Mouse (Mus musculus): ENCODE measurements around the gene Abcb8. TPM values are rescaled to one million over a fixed set of nuclear protein-coding genes. Genes with fewer than 3 reads are reported as not detected.

Gene Abcb8
- total and polyA plus RNA-seq, 3 experiments, result 76.9 to 124 TPM; not detected in 1

- TF ChIP-seq ZKSCAN1 (IDR thresholded peaks at IDR 0.05; ENCODE audit: low read depth, low read length) (no peak), MXI1 (IDR thresholded peaks at IDR 0.05; ENCODE audit: low read depth, low read length) (no peak; the same call in 1 of the 2 replicates), RCOR1 (IDR thresholded peaks at IDR 0.05; ENCODE audit: low read depth, low read length) (no peak), KAT2A (conservative IDR thresholded peaks at IDR 0.05; ENCODE audit: low read depth, low read length) (no peak), TAL1 (IDR thresholded peaks at IDR 0.05; ENCODE audit: low read length) (no peak), CHD2 (IDR thresholded peaks at IDR 0.05; ENCODE audit: low read length) (no peak), TBP (IDR thresholded peaks at IDR 0.05; ENCODE audit: low read depth, low read length) (no peak), NRF1 (IDR thresholded peaks at IDR 0.05; ENCODE audit: insufficient read depth, low read depth, low read length, poor library complexity, severe bottlenecking) (no peak), USF2 (IDR thresholded peaks at IDR 0.05; ENCODE audit: borderline replicate concordance in 1 of 2, insufficient read depth in 1 of 2, low read depth in 1 of 2, low read length in 2 of 2) (no peak), ZMIZ1 (IDR thresholded peaks at IDR 0.05; ENCODE audit: low read depth, low read length) (no peak), NELFE (IDR thresholded peaks at IDR 0.05; ENCODE audit: low read depth, low read length) (no peak), SIN3A (IDR thresholded peaks at IDR 0.05; ENCODE audit: low read length) (no peak)
These were observed 32.1 kb downstream of the Abcb8 start (continued) for GRCm38 (mm10) chr5:24425421-24426036.

DNA sequence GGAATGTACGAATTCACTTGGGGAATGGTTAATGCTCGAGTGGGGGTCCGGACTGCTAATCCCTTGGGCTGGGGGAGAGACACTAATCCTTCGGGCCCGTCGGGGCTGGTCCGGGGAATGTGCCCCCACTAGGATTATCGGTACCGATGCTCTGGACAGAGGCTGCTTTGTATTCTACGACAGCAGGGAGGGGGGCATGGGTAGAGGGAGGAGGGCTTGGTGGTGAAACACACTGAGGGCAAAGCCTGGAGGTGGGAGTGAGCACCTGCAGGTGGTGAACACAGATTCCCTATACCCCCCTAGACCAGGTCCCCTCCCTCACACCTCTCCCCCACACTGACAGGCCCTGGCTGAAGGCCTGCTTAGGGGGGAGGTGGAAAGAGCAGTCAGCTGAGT is 32.6 kb downstream of the Abcb8 start:
- Histone ChIP-seq H3K4me3 (ENCODE audit: control insufficient read depth in 1 of 2, insufficient read depth in 1 of 2, low read depth in 2 of 2, low read length in 2 of 2) (peak overlapping the region; percentile 78 to 86), H3K79me2 (ENCODE audit: control insufficient read depth, insufficient read depth, low read length, poor library complexity) (peaks cover 14% of the 10 kb centered on the region), H3K9me3 (replicated peaks; ENCODE audit: insufficient read depth, low read length) (no peaks in the 10 kb centered on the region), H3K27me3 (ENCODE audit: control insufficient read depth in 1 of 2, insufficient read depth in 2 of 2, low read length in 2 of 2) (no peaks in the 10 kb centered on the region), H3K9ac (ENCODE audit: control insufficient read depth, low read depth, low read length, poor library complexity, severe bottlenecking) (peak overlapping the region; percentile 85), H3K36me3 (ENCODE audit: control insufficient read depth in 1 of 2, insufficient read depth in 2 of 2, low read length in 2 of 2) (peaks cover 2 to 17% of the 10 kb centered on the region in 2 experiments), H3K4me1 (ENCODE audit: control insufficient read depth in 1 of 2, insufficient read depth in 2 of 2, low read length in 2 of 2) (peaks cover 6 to 22% of the 10 kb centered on the region in 2 experiments), H3K27ac (ENCODE audit: control insufficient read depth, low read depth, low read length) (no peak overlapping the region)
- no peak for TF ChIP-seq RCOR1 (IDR thresholded peaks at IDR 0.05; ENCODE audit: low read depth, low read length)
- TF ChIP-seq POLR2AphosphoS5 (IDR thresholded peaks at IDR 0.05; ENCODE audit: borderline replicate concordance, low read depth, low read length), result no peak
- TF ChIP-seq SIN3A (IDR thresholded peaks at IDR 0.05; ENCODE audit: low read length), result no peak
- no peak for TF ChIP-seq ELF1 (IDR thresholded peaks at IDR 0.05; ENCODE audit: low read depth, low read length)
- no peak for TF ChIP-seq GATA1 (IDR thresholded peaks at IDR 0.05; ENCODE audit: low read depth, low read length)
- TF ChIP-seq CHD2 (IDR thresholded peaks at IDR 0.05; ENCODE audit: low read length), result no peak
- TF ChIP-seq USF2 (IDR thresholded peaks at IDR 0.05; ENCODE audit: borderline replicate concordance in 1 of 2, insufficient read depth in 1 of 2, low read depth in 1 of 2, low read length in 2 of 2), result no peak
- DNase-seq (ENCODE audit: low read depth, low spot score), result no peak
